Mouse (Mus musculus): ENCODE results near the gene Olfr671. TPM values are rescaled to one million over a fixed set of nuclear protein-coding genes. Genes with fewer than 3 reads are reported as not detected.

Olfr671 gene
- total and polyA plus RNA-seq, 3 experiments, result not detected

DNA sequence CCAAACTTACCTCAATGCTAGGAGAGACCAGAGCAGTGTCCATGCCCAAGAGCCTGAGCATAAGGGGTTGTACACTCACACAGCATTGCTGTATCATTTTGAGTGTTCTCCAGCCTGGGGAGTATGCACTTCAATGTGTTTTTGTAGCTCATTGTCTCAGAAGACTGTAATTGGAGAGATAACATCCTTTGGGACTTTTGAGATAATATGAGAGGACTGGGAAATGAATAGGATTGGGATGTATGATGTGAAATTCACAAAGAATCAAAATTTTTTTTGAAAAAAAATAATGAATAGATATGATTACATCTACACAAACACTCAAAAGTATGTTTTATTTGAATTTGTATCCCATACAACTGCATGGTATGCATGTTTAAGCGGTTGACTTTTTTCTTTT, 51.0 kb downstream of the Olfr671 start, which contains the start of gene Olfr668:
Gene Olfr668 (minus strand): TSS at position 101 of the 400 bp plus-strand sequence.
- Histone ChIP-seq H3K27ac (ENCODE audit: insufficient read depth, low read depth) (no peak within 1 kb of the TSS), H3K36me3 (replicated peaks in 1 of 2; ENCODE audit: control insufficient read depth in 1 of 2, insufficient read depth in 1 of 2, low read length in 1 of 2) (no peaks in the 10 kb centered on the region), H3K9ac (ENCODE audit: insufficient read depth, low read depth) (no peak within 1 kb of the TSS), H3K4me1 (ENCODE audit: control insufficient read depth in 1 of 2, insufficient read depth in 2 of 2) (no peaks in the 10 kb centered on the region), H3K9me3 (replicated peaks; ENCODE audit: low read length) (no peaks in the 10 kb centered on the region), H3K4me3 (replicated peaks in 1 of 3; ENCODE audit: low read depth in 2 of 3, low read length in 2 of 3, poor library complexity in 1 of 3) (no peak within 1 kb of the TSS), H3K4me2 (ENCODE audit: insufficient read depth, low read depth, poor library complexity, severe bottlenecking) (no peak within 1 kb of the TSS), H3K79me2 (replicated peaks; ENCODE audit: control insufficient read depth, extremely low read depth, insufficient read depth, poor library complexity, severe bottlenecking) (no peaks in the 10 kb centered on the region), H3K27me3 (replicated peaks) (no peaks in the 10 kb centered on the region)
- in situ Hi-C loops (cut with MboI; ENCODE audit: low pct_ligation_motif_present, low pct_unique_long_range_greater_than_20kb, low sequenced_read_pairs), result no loop called here
- dilution Hi-C loops (cut with MboI; ENCODE audit: extremely low pct_ligation_motif_present, extremely low pct_unique_long_range_greater_than_20kb, low sequenced_read_pairs), result no loop called here
- no peak for DNase-seq (ENCODE audit: extremely low read depth)
- no peak for TF ChIP-seq CHD2 (IDR thresholded peaks at IDR 0.05; ENCODE audit: low read length)
- TF ChIP-seq SIN3A (IDR thresholded peaks at IDR 0.05; ENCODE audit: low read length), result no peak
- TF ChIP-seq USF2 (conservative IDR thresholded peaks at IDR 0.05; ENCODE audit: low read depth, low read length), result no peak
- no peak for TF ChIP-seq POLR2AphosphoS2 (IDR thresholded peaks at IDR 0.05; ENCODE audit: low read depth, low read length)
- TF ChIP-seq PAX5 (IDR thresholded peaks at IDR 0.05; ENCODE audit: low read length), result no peak

Other genes starting within 250 kb of the Olfr671 start
Only the 20 nearest of the 21 such genes appear.
- 0.08 TPM in 1 of 2 replicates, not detected in the other for gene Usp17le, start 201.7 kb downstream of the Olfr671 start, total RNA-seq (2012; rRNA removed)
- gene Usp17le, start 201.7 kb downstream of the Olfr671 start, total RNA-seq (2014; rRNA removed), result not detected in 2 replicates
- gene Usp17le, start 201.7 kb downstream of the Olfr671 start, polyA plus RNA-seq (2012; ENCODE audit: insufficient read length, low read depth), result not detected in 2 replicates
- gene Usp17lb, start 136.5 kb downstream of the Olfr671 start, total RNA-seq (2012; rRNA removed), result not detected in 2 replicates
- gene Usp17lb, start 136.5 kb downstream of the Olfr671 start, total RNA-seq (2014; rRNA removed), result not detected in 2 replicates
- not detected in 2 replicates for gene Usp17lb, start 136.5 kb downstream of the Olfr671 start, polyA plus RNA-seq (2012; ENCODE audit: insufficient read length, low read depth)
- 0.13 and 0.17 TPM in 2 replicates for gene Usp17la, start 122.1 kb downstream of the Olfr671 start, total RNA-seq (2012; rRNA removed)
- not detected in 2 replicates for gene Usp17la, start 122.1 kb downstream of the Olfr671 start, total RNA-seq (2014; rRNA removed)
- gene Usp17la, start 122.1 kb downstream of the Olfr671 start, polyA plus RNA-seq (2012; ENCODE audit: insufficient read length, low read depth), result 0.10 and 0.11 TPM in 2 replicates
- not detected in 2 replicates for gene Olfr665, start 101.1 kb downstream of the Olfr671 start, total RNA-seq (2012; rRNA removed)
- gene Olfr665, start 101.1 kb downstream of the Olfr671 start, total RNA-seq (2014; rRNA removed), result not detected in 2 replicates
- gene Olfr665, start 101.1 kb downstream of the Olfr671 start, polyA plus RNA-seq (2012; ENCODE audit: insufficient read length, low read depth), result not detected in 2 replicates
- not detected in 2 replicates for gene Olfr666, start 83.2 kb downstream of the Olfr671 start, total RNA-seq (2012; rRNA removed)
- gene Olfr666, start 83.2 kb downstream of the Olfr671 start, total RNA-seq (2014; rRNA removed), result not detected in 2 replicates
- gene Olfr666, start 83.2 kb downstream of the Olfr671 start, polyA plus RNA-seq (2012; ENCODE audit: insufficient read length, low read depth), result not detected in 2 replicates
- not detected in 2 replicates for gene Olfr667, start 57.6 kb downstream of the Olfr671 start, total RNA-seq (2012; rRNA removed)
- not detected in 2 replicates for gene Olfr667, start 57.6 kb downstream of the Olfr671 start, total RNA-seq (2014; rRNA removed)
- not detected in 2 replicates for gene Olfr667, start 57.6 kb downstream of the Olfr671 start, polyA plus RNA-seq (2012; ENCODE audit: insufficient read length, low read depth)
- not detected in 2 replicates for gene Olfr668, start 51.1 kb downstream of the Olfr671 start, total RNA-seq (2012; rRNA removed)
- gene Olfr668, start 51.1 kb downstream of the Olfr671 start, total RNA-seq (2014; rRNA removed), result not detected in 2 replicates
- not detected in 2 replicates for gene Olfr668, start 51.1 kb downstream of the Olfr671 start, polyA plus RNA-seq (2012; ENCODE audit: insufficient read length, low read depth)
- not detected in 2 replicates for gene Olfr669, start 44.9 kb downstream of the Olfr671 start, total RNA-seq (2012; rRNA removed)
- gene Olfr669, start 44.9 kb downstream of the Olfr671 start, total RNA-seq (2014; rRNA removed), result not detected in 2 replicates
- gene Olfr669, start 44.9 kb downstream of the Olfr671 start, polyA plus RNA-seq (2012; ENCODE audit: insufficient read length, low read depth), result not detected in 2 replicates
- gene Olfr670, start 16.5 kb downstream of the Olfr671 start, total RNA-seq (2012; rRNA removed), result not detected in 2 replicates
- gene Olfr670, start 16.5 kb downstream of the Olfr671 start, total RNA-seq (2014; rRNA removed), result not detected in 2 replicates
- gene Olfr670, start 16.5 kb downstream of the Olfr671 start, polyA plus RNA-seq (2012; ENCODE audit: insufficient read length, low read depth), result not detected in 2 replicates
- gene Olfr672, start 22.9 kb upstream of the Olfr671 start, total RNA-seq (2012; rRNA removed), result not detected in 2 replicates
- gene Olfr672, start 22.9 kb upstream of the Olfr671 start, total RNA-seq (2014; rRNA removed), result not detected in 2 replicates
- not detected in 2 replicates for gene Olfr672, start 22.9 kb upstream of the Olfr671 start, polyA plus RNA-seq (2012; ENCODE audit: insufficient read length, low read depth)
- not detected in 2 replicates for gene Olfr675, start 49.3 kb upstream of the Olfr671 start, total RNA-seq (2012; rRNA removed)
- not detected in 2 replicates for gene Olfr675, start 49.3 kb upstream of the Olfr671 start, total RNA-seq (2014; rRNA removed)
- gene Olfr675, start 49.3 kb upstream of the Olfr671 start, polyA plus RNA-seq (2012; ENCODE audit: insufficient read length, low read depth), result not detected in 2 replicates
- not detected in 2 replicates for gene Olfr676, start 53.6 kb upstream of the Olfr671 start, total RNA-seq (2012; rRNA removed)
- gene Olfr676, start 53.6 kb upstream of the Olfr671 start, total RNA-seq (2014; rRNA removed), result not detected in 2 replicates
- not detected in 2 replicates for gene Olfr676, start 53.6 kb upstream of the Olfr671 start, polyA plus RNA-seq (2012; ENCODE audit: insufficient read length, low read depth)
- not detected in 2 replicates for gene Olfr677, start 72.2 kb upstream of the Olfr671 start, total RNA-seq (2012; rRNA removed)
- not detected in 2 replicates for gene Olfr677, start 72.2 kb upstream of the Olfr671 start, total RNA-seq (2014; rRNA removed)
- gene Olfr677, start 72.2 kb upstream of the Olfr671 start, polyA plus RNA-seq (2012; ENCODE audit: insufficient read length, low read depth), result not detected in 2 replicates
- not detected in 2 replicates for gene Olfr678, start 85.3 kb upstream of the Olfr671 start, total RNA-seq (2012; rRNA removed)
- not detected in 2 replicates for gene Olfr678, start 85.3 kb upstream of the Olfr671 start, total RNA-seq (2014; rRNA removed)
- gene Olfr678, start 85.3 kb upstream of the Olfr671 start, polyA plus RNA-seq (2012; ENCODE audit: insufficient read length, low read depth), result not detected in 2 replicates
- not detected in 2 replicates for gene Olfr679, start 102.1 kb upstream of the Olfr671 start, total RNA-seq (2012; rRNA removed)
- gene Olfr679, start 102.1 kb upstream of the Olfr671 start, total RNA-seq (2014; rRNA removed), result not detected in 2 replicates
- gene Olfr679, start 102.1 kb upstream of the Olfr671 start, polyA plus RNA-seq (2012; ENCODE audit: insufficient read length, low read depth), result not detected in 2 replicates
- not detected in 2 replicates for gene Olfr680-ps1, start 113.7 kb upstream of the Olfr671 start, total RNA-seq (2012; rRNA removed)
- not detected in 2 replicates for gene Olfr680-ps1, start 113.7 kb upstream of the Olfr671 start, total RNA-seq (2014; rRNA removed)
- gene Olfr680-ps1, start 113.7 kb upstream of the Olfr671 start, polyA plus RNA-seq (2012; ENCODE audit: insufficient read length, low read depth), result not detected in 2 replicates
- not detected in 2 replicates for gene Olfr681, start 137.7 kb upstream of the Olfr671 start, total RNA-seq (2012; rRNA removed)
- gene Olfr681, start 137.7 kb upstream of the Olfr671 start, total RNA-seq (2014; rRNA removed), result not detected in 2 replicates
- not detected in 2 replicates for gene Olfr681, start 137.7 kb upstream of the Olfr671 start, polyA plus RNA-seq (2012; ENCODE audit: insufficient read length, low read depth)
- not detected in 2 replicates for gene Olfr683, start 167.9 kb upstream of the Olfr671 start, total RNA-seq (2012; rRNA removed)
- gene Olfr683, start 167.9 kb upstream of the Olfr671 start, total RNA-seq (2014; rRNA removed), result not detected in 2 replicates
- gene Olfr683, start 167.9 kb upstream of the Olfr671 start, polyA plus RNA-seq (2012; ENCODE audit: insufficient read length, low read depth), result not detected in 2 replicates
- not detected in 2 replicates for gene Olfr684, start 184.5 kb upstream of the Olfr671 start, total RNA-seq (2012; rRNA removed)
- not detected in 2 replicates for gene Olfr684, start 184.5 kb upstream of the Olfr671 start, total RNA-seq (2014; rRNA removed)
- gene Olfr684, start 184.5 kb upstream of the Olfr671 start, polyA plus RNA-seq (2012; ENCODE audit: insufficient read length, low read depth), result not detected in 2 replicates
- gene Olfr685, start 206.9 kb upstream of the Olfr671 start, total RNA-seq (2012; rRNA removed), result not detected in 2 replicates
- not detected in 2 replicates for gene Olfr685, start 206.9 kb upstream of the Olfr671 start, total RNA-seq (2014; rRNA removed)
- gene Olfr685, start 206.9 kb upstream of the Olfr671 start, polyA plus RNA-seq (2012; ENCODE audit: insufficient read length, low read depth), result not detected in 2 replicates